Mouse (Mus musculus): ENCODE results near the gene Ccdc117.

Ccdc117 gene

DNA sequence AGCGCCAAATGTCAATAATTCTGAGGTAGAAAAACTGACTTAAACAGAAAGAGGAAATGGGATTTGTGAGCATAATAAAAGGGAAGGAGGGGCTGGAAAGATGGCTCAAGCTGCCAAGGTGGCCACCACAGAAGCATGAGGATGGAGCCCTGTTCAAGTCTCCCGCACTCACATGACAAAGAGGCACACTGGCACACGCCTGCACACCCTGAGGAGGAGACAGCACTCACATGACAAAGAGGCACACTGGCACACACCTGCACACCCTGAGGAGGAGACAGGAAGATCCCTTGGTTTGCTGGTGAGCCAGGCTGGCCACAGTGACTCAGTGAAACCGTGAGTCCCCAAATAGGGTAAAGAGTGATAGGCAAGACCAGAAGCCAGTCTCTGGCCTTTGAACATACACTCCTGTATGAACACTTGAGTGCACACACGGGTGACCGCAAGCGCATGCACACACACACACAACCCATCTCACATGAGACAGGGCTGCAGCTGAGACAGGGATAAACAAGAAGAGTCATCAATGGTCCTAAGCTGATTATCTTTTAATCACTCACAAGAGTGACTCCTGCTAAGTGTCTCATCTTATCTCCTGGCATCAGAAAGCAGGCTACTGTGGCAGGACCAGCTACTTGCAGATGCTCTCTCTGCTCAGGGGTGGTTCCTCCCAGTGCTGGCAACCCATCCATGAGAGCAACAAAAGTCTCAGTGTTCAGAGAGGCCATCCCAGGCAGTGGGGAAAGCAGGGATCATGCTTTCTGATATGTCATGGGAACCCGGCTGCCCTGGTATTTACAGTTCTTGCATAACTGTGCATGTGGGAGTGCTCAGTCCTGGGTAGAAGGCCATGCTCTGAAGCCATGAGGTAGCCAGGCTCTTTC lies 32.5 kb downstream of the Ccdc117 start:
- no peak for DNase-seq (ENCODE audit: low read depth, low spot score)

DNA sequence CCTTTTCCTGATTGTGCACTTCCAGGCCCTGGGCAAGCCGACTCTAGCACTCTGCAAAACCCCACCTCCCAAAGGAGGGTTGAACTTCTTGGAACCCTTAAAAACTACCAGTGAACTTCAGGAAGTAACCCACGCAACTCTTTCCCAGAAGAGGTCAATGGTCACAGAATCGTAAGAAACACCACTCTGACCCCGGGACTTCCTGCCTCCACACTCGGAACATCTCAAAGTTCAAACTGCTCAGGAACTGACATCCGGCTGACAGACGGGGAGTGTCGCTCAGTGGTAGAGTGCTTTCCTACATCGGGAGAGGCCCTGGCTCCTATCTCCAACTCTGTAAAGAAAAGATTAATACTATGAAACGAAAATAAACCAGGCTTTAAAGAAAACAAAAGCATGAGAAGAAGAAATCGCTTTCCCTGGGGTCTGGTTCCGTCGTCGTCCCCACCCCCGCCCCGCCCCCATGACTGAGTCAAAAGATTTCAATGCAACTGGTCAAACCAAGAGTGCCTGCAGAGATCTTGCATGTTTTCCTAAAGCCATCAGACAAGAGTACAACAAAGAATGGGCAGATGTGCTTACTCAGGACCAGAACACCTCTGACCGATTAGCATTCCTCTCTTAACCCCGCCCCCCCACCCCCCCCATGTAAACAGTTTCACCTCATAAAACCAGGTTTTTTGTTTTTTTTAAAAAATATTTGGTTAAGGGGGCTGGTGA lies 36.0 kb downstream of the Ccdc117 start:
- DNase-seq (ENCODE audit: low read depth, low spot score), result peak; percentile 95

- peak; percentile 79 for DNase-seq (ENCODE audit: low read depth, low spot score)
These were observed 39.5 kb downstream of the Ccdc117 start for GRCm38 (mm10) chr11:5502351-5503051.

DNA sequence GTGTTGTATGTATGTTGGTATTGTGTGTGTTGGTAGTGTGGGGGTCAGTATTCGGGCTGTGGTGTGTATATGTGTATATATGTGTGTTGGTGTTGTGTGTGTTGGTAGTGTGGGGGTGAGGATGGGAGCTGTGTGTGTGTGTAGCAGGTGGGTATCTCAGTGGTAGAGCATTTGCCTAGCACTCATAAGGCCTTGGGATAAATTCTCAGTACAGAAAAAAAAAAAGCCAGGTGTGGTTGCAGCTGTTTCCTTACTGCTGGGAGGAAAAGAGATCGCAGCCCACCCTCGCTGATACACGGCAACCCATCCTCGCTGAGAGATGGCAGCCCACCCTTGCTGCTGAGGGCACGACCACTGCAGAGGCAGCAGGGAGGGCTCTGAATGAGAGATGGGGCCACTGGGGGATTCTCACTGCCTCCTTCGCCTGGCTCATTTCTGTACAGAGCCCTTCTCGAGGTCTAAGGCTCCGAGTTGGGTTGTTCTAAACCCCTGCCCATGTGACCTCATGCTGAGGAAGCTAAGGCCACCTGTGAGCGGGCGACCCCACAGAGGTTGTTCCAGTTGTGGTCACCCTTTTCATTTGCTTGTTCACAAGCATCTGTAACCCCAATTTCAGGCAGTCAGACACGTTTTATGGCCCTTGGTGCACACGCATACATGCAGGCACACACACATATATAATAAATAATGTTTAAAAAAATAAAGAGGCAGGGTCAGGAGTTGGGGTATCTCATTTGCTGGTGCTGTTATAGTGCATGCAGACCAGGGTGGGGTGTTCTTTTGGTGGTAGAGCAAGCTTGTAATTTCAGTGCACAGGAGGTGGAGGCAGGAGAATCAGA lies 40.9 kb downstream of the Ccdc117 start:
- DNase-seq (ENCODE audit: low read depth, low spot score), result no peak

DNA sequence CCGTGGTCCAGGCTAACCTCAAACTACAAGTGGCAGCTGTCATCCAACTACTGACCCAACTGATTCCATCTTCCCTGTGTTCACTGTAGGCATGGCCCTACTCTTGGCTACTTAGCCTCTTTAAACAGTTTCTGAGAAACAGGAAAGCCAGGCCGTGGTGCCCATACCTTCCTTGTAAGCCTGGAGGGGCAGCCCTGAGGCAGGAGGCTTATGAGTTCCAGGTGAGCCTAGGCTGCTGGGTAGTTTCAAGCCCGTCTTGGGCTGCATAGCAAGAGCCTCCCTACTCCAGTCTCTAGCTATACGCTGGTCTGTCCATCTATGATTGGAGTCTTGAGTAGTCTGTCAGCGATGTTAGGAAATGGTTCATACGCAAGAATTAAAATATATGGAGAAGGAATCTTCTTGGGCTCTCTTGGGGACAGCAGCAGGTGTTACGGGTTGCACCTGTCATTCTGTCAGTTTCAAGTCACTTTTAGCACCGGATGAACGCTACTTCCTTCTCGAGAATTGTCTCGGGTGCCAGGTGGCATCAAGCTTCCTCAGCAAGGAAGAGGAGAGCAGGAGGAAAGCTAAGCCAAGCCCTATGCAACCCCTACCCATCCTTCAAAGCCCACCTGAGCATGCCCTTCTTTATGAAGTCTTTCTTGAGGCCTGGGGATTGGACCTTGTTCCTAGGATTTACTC lies 41.9 kb downstream of the Ccdc117 start:
- DNase-seq (ENCODE audit: low read depth, low spot score), result no peak

- DNase-seq (ENCODE audit: low read depth, low spot score), result peak; percentile 96
These were observed 42.9 kb downstream of the Ccdc117 start for GRCm38 (mm10) chr11:5498931-5499661.

DNA sequence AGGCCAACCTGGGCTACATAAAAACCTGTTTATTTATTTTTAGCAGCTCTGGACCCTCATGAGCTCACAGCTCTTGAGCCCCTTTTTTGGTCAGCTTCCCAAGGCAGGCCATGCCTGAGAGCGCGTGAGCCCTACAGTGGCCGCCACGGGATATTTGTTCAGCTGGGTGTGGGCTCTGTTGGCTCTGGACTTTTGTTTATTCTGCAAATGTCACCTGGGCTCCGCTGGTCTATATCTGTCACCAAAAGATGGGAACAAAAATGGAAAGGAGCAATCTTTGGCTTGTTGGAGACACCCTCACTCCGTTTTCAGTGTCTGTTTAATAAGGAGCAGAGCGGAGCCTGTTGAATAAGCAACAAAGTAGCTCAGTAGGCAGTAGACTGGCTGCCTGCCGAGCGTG lies 43.6 kb downstream of the Ccdc117 start:
- DNase-seq (ENCODE audit: low read depth, low spot score), result no peak

DNA sequence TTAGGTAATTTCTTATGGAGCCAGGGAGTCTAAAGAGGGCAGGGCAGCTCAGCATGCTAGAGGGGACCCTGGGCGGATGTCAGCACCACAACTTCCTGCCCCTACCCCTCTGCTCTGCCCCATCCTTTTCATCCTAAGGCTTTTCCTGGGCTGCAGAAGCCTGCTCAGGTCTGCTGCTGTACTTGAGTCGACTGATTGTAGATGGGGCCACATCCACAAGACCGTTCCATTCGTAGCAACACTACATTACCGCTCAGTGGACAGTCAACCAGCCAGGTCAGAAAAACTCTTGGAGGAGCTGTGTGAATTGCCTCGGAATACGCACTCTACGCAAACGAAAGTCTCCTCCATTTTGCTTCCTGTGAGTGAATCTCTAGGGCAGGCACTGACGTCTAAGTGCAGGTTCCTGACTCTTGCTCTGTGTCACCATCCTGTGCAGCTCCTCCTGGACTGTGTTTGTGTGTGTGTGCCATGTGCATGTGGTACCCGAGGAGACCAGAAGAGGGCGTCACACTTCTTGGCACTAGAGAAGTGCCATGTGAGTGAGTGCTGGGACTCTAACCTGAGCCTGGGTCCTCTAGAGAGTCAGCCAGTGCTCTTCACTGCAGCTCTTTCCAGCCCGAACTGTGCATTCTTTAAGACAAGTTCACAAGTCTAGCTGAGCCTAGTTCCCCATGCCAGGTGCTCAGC lies 45.3 kb downstream of the Ccdc117 start:
- DNase-seq (ENCODE audit: low read depth, low spot score), result peak; percentile 80

DNA sequence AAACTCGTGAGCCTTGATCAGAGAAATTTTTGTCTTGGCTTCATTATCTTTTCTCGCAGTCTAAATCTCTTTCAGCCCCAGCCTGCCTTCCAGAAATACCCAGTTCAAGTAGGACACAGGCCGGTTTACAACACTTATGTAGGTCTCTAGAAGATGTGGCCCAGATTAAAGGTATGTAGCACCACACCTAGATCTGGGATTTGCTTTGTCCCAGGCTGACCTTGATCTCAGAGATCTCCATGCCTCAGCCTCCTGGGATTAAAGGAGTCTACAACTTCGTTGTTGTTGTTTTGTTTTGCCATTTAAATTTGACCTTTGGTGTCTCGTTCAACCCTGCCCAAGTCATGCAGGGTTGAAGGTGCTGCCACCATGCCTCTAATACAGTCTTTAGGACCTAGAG lies 46.1 kb downstream of the Ccdc117 start:
- peak; percentile 96 for DNase-seq (ENCODE audit: low read depth, low spot score)

GRCm38 (mm10) chr11:5495286-5495832 lies 46.6 kb downstream of the Ccdc117 start:
- peak; percentile 79 for DNase-seq (ENCODE audit: low read depth, low spot score)

GRCm38 (mm10) chr11:5493869-5494268 lies 48.1 kb downstream of the Ccdc117 start:
- peak; percentile 61 for DNase-seq (ENCODE audit: low read depth, low spot score)

DNA sequence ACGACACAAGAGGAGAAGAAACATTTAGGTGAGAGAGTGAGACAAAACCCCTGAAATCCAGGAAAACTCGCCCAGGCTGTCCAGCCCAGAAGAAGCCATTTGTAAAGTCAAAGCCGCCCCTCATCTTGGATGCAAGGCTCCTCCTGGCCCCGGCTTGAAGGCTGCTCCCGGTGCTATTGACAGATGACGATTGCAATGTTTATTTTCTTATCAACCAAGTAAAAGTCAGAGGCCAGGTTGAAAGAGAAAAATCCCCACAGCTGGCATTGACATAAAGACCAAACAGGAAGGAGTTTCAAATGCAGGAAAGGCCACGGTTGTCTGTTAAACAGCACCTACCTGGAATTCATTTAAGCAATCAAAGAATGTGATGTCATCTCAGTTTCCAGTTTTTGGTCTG lies 50.1 kb downstream of the Ccdc117 start:
- DNase-seq (ENCODE audit: low read depth, low spot score), result no peak

DNA sequence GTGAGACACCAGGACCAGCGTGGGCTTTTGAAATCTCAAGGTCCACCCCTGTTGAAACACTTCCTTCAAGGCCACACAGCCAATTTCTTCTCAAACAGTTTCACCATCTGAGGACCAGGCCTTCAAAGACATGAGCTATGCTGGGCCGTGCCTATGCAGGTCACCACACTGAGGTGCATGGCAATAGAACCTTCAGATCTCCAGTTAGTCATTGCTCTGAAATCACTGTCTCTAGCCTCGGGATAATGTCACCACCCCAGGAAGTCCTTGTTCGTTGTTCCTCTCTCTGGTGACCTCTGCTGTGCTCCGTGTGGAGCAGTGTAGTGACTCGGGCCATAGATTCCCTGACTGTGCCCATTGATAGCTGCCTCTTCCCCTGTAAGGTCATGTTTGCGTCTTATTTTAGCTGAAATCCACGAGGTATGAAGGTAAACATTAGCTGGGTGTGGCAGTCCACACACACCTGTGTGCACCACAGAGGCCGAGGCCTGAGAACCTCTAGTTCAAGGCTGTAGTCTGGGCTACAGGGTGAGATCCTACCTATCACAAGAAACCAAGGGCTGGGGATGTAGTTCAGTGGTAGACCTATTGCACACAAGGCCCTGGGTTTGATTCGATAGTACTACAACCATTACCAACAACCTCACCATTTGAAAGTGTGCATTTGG lies 50.9 kb downstream of the Ccdc117 start:
- DNase-seq (ENCODE audit: low read depth, low spot score), result no peak

DNA sequence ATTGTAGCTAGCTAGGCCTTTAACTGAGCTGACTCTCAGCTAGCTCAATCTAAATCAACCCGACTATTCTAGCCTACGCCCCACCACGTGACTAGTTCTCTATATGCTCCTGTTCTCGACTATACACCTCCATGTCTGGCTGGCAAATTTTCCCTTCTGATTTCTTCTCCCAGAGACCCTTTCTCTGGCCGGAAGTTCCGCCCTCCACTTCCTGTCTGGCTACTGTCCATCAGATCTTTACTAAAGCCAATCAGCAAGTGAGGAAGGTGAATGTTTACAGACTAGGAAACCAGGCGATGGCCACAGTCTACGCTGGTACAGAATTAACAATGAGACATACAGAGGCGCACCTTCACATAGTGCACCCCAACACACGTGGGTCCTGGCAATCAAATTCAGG lies 52.6 kb downstream of the Ccdc117 start:
- DNase-seq (ENCODE audit: low read depth, low spot score), result peak; percentile 89

DNA sequence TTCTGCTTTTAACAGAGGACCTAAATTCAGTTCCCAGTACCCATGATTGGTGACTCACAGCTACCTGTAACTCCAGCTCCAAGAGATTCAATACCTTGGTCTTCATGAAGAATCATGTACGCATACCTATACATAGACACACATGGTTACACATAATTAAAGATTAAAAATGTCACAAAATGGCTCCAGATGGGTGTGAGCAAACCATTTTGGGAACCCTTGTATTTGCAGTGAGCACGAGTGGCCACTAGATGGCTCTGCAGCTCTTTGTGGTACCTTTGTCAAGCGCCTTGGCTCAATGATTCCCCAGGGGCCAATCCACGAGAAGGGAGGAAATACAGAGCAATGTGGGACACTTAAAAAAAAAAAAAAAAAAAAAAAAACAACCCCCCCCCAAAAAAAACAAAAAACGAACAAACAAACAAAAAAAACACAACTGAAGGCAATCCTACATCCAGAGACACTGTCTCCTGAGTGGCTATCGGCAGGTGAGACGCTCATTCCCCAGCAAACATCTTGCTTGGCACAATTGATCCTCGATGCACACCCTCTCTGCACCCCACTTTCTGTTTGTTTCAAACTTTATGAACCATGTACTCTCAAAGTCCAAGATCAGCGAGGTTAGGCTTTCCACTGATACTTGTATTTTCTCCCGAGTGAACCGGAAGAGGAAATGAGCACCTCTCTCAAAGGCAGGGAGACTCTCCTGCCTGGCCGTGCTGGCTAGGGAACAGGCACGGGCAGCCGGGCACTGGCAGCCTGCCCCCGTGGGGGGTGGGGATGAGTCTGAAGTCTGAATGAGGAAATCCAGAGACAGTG lies 56.6 kb downstream of the Ccdc117 start:
- peak; percentile 91 for DNase-seq (ENCODE audit: low read depth, low spot score)

- DNase-seq (ENCODE audit: low read depth, low spot score), result no peak
These were observed 59.4 kb downstream of the Ccdc117 start for GRCm38 (mm10) chr11:5482581-5482980.

All from R1 (cell line).